Mouse (Mus musculus) embryonic fibroblast, embryonic 13.5 days (primary cell): ENCODE data around the gene Psma3. TPM values are rescaled to one million over a fixed set of nuclear protein-coding genes. Genes with fewer than 3 reads are reported as not detected.

Source experiments
- H3K27ac ChIP-seq: 2 replicates; pipeline ENCODE4 v1.5.1; 2012; ENCODE audit warnings: low read length, control low read depth, inconsistent platforms; ENCODE audit not compliant: insufficient read depth
- H3K4me1 ChIP-seq: 2 replicates; pipeline ENCODE4 v1.6.1; 2011; ENCODE audit warnings: low read length; ENCODE audit not compliant: control insufficient read depth, insufficient read depth
- H3K4me3 ChIP-seq: 2 replicates; pipeline ENCODE4 v1.5.1; 2011; ENCODE audit warnings: mild to moderate bottlenecking, control low read depth, low read length; ENCODE audit not compliant: insufficient read depth
- CTCF ChIP-seq: IDR thresholded peaks from 2 replicates; pipeline ENCODE4 v1.5.1; 2011; ENCODE audit warnings: mild to moderate bottlenecking, control low read depth, low read length, moderate library complexity, borderline replicate concordance; ENCODE audit not compliant: insufficient read depth
- POLR2A ChIP-seq: IDR thresholded peaks from 2 replicates; pipeline ENCODE4 v1.6.1; 2011; ENCODE audit warnings: low read depth, mild to moderate bottlenecking, control low read depth, low read length, moderate library complexity
- polyA plus RNA-seq: library from polyadenylated mRNA; stranded (reverse); fragments of >200 nt; gene quantifications from 2 replicates; pipeline ENCODE4 v1.2.4, GENCODE M21; 2011; ENCODE audit warnings: low read depth; ENCODE audit not compliant: missing spikeins, insufficient read length

Gene Psma3
- polyA plus RNA-seq, 1 experiment, result 446 TPM

DNA sequence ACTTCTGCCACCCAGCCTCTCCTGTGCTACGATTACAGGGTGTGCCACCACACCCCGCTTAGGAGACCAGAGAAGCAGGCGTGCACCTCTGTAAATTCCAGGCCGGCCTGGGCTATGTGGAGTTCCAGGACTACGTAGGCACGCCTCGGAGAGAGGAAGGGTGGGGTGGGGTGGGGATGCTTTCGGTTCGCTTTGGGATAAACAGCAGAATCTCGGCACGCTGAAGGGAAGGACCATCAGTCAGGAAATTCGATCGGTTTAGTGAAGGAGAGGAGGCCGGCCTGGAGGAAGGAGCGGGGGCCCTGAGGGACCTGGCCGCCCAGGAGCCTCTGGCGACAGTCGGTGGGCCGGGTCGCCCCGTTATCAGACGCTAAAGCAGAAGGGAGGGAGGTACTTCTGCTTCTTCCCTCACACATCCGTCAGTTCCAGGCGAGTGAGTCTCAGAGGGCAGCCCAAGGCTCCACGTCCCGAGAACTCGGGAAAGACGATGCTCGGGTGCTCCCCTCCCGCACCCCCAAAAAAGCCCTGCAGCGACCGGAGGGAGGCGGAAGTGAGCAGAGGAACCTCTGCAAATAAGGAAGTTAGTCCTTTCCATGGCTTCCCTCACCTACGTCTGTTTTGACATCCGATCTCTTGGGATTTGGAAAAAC, 6.2 kb upstream of the Psma3 start:
- Histone ChIP-seq H3K4me3 (peak overlapping the region; percentile 63), H3K4me1 (no peaks in the 10 kb centered on the region), H3K27ac (peak overlapping the region; percentile 94)
- TF ChIP-seq POLR2A (peak; percentile 65), CTCF (no peak)

DNA sequence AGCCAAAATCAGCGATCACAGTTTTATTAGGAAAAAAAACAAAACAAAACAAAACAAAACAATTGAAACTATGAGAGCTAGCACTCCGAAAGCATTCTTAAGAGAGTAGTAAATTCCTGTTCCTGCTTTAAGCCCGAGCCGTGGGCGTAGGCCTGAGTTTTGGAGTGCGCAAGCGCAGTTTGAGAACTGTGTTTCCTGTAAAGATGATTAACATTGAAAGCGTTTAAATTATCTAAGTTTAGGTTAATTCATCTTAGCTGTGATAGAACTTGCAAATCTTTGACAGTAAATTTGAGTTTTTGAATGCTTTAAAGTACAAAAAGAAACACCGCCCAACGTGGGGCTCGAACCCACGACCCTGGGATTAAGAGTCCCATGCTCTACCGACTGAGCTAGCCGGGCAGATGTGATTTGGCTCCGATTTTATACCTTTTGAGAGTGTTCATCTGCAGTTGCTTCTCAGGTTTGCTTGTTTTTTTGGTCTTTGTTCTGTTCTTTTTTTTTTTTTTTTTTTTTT, 5.6 kb upstream of the Psma3 start:
- no peak; the same call in none of the 2 replicates for TF ChIP-seq POLR2A
- no peak for TF ChIP-seq CTCF
- Histone ChIP-seq H3K27ac (peak overlapping the region; percentile 94), H3K4me1 (peaks cover 1% of the 10 kb centered on the region; the same call in 1 of the 2 replicates), H3K4me3 (peak overlapping the region; percentile 63)

DNA sequence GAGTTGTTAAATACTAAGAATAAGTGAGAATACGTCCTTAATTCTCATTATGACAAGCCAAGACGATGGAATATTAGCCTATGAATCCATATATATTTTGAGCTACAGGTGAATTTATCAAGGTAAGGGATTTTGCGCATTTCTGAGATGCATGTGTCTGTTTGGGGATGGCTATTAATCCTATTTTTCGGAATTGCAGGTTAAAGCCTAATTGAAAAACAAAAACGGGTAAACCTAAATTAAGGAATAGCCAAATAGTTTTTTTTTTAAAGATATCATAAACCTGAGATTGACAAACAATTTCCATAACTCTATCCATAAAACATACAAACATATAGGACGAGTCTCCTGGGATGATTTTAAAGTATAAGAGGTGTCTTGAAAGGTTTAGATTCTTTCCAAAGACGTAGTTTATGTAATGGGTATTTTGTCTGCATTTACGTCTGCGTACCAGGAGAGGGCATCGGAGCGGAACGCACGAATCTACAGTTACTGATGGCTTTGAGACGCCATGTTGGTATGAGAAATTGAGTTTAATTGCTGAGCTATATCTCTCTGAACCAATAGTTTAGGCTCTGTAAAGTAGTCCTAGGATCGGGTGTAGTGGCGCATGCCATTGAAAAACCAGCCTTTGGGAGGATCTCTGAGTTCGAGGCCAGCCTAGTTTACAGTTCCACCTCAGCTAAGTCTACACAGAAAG, 4.8 kb upstream of the Psma3 start:
- H3K27ac ChIP-seq, result no peak overlapping the region
- peak; percentile 77; the same call in 1 of the 2 replicates for TF ChIP-seq CTCF
- no peak for TF ChIP-seq POLR2A

DNA sequence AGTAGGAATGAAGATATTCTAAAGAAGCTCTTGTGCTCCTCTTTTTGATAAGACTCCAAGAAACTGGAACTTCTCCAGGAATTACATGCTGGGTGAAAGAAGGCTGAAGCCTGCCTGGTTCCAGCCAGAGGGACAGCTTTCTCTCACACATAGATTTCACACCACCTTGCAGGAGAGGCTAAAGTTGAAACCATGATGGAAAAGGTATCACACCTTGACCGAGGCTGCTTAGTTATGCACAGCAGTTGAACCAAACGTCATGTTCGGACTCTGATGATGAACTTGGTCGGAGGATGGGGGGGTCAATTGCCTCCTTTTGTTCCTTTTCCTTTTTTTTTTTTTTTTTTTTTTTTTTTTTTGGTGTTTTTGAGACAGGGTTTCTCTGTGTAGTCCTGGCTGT, 590 bp upstream of the Psma3 start:
- no peak for TF ChIP-seq POLR2A
- TF ChIP-seq CTCF, result no peak
- H3K4me1 ChIP-seq, result peaks cover 2% of the 10 kb centered on the region; the same call in 1 of the 2 replicates
- no peak overlapping the region for H3K27ac ChIP-seq
- H3K4me3 ChIP-seq, result no peak overlapping the region

More for the DNA sequence above, 4.8 kb upstream of the Psma3 start:
- no peak overlapping the region for H3K4me3 ChIP-seq
- H3K4me1 ChIP-seq, result peaks cover 2% of the 10 kb centered on the region; the same call in 1 of the 2 replicates

DNA sequence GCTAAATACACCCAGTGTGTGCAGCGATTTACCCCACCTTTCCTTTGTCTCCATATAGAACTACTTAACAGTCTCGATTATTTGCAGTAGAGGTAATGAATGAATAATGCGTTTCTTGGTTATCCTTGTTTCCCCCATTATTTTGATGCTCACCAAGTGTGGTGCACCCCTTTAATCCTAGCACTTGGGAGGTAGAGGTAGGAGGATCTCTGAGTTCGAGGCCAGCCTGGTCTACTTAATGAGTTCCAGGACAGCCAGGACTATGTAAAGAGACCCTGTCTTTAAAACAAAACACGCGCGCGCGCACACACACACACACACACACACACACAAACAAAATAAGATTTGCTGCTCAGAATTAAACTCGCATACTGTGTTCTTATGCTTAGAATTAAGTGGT, 985 bp downstream of the Psma3 start:
- Histone ChIP-seq H3K4me3 (peak overlapping the region; percentile 90), H3K27ac (peak overlapping the region; percentile 91), H3K4me1 (peaks cover 2% of the 10 kb centered on the region; the same call in 1 of the 2 replicates)
- TF ChIP-seq CTCF (no peak), POLR2A (no peak)

DNA sequence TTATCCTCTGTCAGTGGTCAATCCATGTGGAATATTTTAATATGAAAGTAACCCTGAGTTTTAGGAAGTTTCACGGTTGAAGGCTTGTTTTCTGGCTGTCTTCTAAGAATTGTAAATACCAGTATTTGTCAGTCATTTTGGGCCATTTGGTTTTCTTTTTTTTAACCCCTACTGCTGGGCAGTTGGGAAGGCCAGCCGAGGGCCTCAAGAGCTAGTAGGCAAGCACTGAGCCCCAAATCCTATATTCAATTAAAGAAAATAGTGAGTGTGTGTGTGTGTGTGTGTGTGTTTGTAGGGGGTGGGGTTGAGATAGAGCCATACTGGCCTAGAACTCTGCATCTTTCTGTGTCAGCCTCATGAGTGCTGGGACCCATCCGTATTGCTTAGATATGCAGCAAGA, 1.5 kb downstream of the Psma3 start:
- no peak overlapping the region for H3K27ac ChIP-seq
- TF ChIP-seq CTCF (no peak), POLR2A (no peak)
- peak overlapping the region; percentile 73 for H3K4me3 ChIP-seq
- peaks cover 2% of the 10 kb centered on the region; the same call in 1 of the 2 replicates for H3K4me1 ChIP-seq

DNA sequence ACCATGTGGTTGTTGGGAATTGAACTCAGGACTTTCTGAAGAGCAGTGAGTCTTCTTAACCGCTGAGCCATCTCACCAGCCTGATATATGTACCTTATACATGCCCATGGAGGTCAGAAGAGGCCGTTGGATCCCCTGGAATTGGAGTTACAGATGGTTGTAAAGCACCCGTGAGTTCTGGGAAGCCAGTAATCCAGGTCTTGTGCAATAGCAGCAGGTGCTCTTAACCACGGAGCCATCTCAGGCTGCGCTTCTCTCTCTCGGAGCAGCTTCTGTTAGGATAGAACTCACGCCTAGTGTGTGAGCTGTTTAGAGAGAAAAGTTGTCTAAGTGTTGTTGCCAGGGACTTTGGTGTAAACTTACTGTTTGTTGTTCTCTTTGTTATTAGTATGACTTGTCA, 3.9 kb downstream of the Psma3 start:
- H3K4me1 ChIP-seq, result peaks cover 2% of the 10 kb centered on the region; the same call in 1 of the 2 replicates
- no peak overlapping the region for H3K27ac ChIP-seq
- no peak for TF ChIP-seq CTCF
- H3K4me3 ChIP-seq, result no peak overlapping the region

DNA sequence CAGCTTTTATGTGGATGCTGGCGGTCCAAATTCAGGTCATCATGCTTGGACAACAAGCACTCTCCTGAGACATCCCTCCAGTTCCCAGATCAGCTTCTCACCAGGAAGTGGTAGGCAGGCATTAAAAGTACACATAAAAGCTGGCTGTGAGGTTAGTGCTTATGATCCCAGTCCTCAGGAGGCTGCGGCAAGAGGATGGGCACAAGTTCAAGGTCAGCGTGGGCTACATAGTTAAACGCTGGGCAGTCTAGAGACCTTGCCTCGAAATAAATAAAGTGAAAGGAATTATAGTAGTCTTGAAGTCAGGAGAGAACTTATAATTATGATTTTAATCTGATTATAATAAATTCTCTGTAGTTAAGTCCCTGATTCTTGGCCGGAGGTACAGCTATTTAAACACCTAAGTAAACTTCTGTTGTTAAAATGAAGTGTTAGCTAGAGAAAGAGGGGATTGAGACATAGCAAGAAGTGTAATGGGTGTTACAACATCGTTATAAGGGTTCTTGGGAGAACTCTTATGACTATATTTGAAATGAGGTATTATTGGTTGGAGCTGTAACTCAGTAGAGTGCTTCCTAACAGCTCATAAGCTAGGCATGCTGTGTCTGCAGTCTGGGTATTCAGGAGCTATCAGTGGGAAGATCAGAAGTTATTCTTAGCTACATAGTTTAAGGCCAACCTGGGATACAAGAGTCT, 10.6 kb downstream of the Psma3 start:
- H3K27ac ChIP-seq, result no peak overlapping the region
- TF ChIP-seq POLR2A (no peak), CTCF (no peak)
- H3K4me1 ChIP-seq, result no peaks in the 10 kb centered on the region
- H3K4me3 ChIP-seq, result no peak overlapping the region

DNA sequence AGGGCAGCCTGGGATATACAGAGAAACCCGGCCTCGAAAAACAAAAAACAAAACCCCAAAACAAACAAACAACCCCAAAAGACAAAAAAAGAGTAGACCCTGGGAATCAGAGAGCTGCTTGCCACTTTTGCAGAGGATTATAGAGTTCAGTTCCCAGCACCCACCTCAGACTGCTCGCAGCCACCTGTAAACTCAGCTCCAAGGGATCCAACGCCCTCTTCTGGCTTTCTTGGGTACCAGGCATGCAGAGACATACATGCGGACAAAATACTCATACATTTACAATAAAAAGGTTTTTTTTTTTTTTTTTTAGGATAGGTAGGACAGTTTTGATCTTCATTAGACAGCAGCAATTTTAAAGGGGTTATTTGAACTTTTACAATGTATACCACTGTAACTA, 22.8 kb downstream of the Psma3 start:
- Histone ChIP-seq H3K27ac (no peak overlapping the region), H3K4me3 (no peak overlapping the region), H3K4me1 (peaks cover 5% of the 10 kb centered on the region)
- TF ChIP-seq POLR2A (no peak), CTCF (no peak)

DNA sequence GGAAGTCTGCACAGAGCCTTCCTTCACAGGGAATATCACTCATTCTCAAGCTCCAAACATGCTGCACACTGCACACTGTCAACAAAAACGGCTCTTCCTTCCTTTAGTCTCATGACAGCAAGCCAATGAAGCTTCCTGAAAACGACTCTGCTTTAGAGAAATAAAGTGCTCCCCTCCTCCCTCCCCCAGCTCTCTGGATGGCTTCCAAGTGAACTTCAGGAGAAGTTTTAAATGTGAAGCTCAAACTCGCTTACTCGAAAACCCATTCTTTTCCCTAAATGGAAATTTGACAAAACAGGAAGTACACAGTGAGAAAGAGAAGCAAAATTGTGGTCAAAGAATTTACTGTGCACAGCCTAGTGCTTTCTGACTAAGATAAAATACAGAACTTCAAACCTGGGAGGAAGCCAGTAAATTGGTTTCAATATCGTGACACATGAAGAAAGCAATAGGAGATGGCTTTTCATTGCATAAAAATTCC, 25.0 kb downstream of the Psma3 start:
- TF ChIP-seq CTCF (no peak), POLR2A (no peak)
- H3K4me1 ChIP-seq, result peaks cover 5% of the 10 kb centered on the region
- H3K27ac ChIP-seq, result peak overlapping the region; percentile 98
- no peak overlapping the region for H3K4me3 ChIP-seq
